Mouse (Mus musculus): ENCODE results near the gene H2al2a.

- TF ChIP-seq POLR2A (IDR thresholded peaks at IDR 0.05; ENCODE audit: insufficient read depth, low read depth, low read length) (no peak), EP300 (IDR thresholded peaks at IDR 0.05; ENCODE audit: insufficient read depth, low read depth, low read length) (no peak), CTCF (IDR thresholded peaks at IDR 0.05) (no peak)
Measured at GRCm38 (mm10) chr2:17968571-17968970, 28.2 kb downstream of the H2al2a start.
